Mouse (Mus musculus): Measurements from ENCODE around the gene Kirrel3. TPM values are rescaled to one million over a fixed set of nuclear protein-coding genes. Genes with fewer than 3 reads are reported as not detected.

Kirrel3 gene
- polyA plus RNA-seq, 1 experiment from 2014 or later = 6.6 TPM

GRCm38 (mm10) chr9:34489760-34490159, 4.1 kb downstream of the Kirrel3 start:
- Histone ChIP-seq H3K4me2 (ENCODE audit: low read depth) (peak overlapping the region; percentile 75), H3K27ac (ENCODE audit: low read depth, low read length) (no peak overlapping the region), H3K9ac (ENCODE audit: low read length) (no peak overlapping the region), H3K4me1 (ENCODE audit: control insufficient read depth, insufficient read depth, low read length) (0 out of 2 replicates have a peak, but pooled peaks cover 3% of the 10 kb centered on the region), H3K36me3 (ENCODE audit: control insufficient read depth, insufficient read depth, low read length) (no peaks in the 10 kb centered on the region), H3K27me3 (ENCODE audit: control insufficient read depth, insufficient read depth, low read length) (peaks cover 37% of the 10 kb centered on the region), H3K4me3 (ENCODE audit: low read depth, low read length) (peak overlapping the region; percentile 63; the same call in 1 of the 2 replicates), H3K9me3 (ENCODE audit: control insufficient read depth, low read length) (no peaks in the 10 kb centered on the region)
- WGBS = 23% methylated on average over 5 of the region's 5 CpGs
- no peak for DNase-seq (ENCODE audit: low spot score)
- ATAC-seq (ENCODE audit: insufficient read depth, low FRiP score, low TSS enrichment) = no peak

GRCm38 (mm10) chr9:34492121-34492520, 6.4 kb downstream of the Kirrel3 start:
- no peak for DNase-seq (ENCODE audit: low spot score)
- peaks cover 28% of the 10 kb centered on the region for H3K27me3 ChIP-seq (ENCODE audit: control insufficient read depth, insufficient read depth, low read length)
- H3K4me3 ChIP-seq (ENCODE audit: low read depth, low read length) = no peak overlapping the region
- whole genome bisulfite sequencing = 55% methylated on average over 3 of the region's 3 CpGs
- no peak overlapping the region for H3K4me2 ChIP-seq (ENCODE audit: low read depth)
- no peaks in the 10 kb centered on the region for H3K36me3 ChIP-seq (ENCODE audit: control insufficient read depth, insufficient read depth, low read length)
- H3K27ac ChIP-seq (ENCODE audit: low read depth, low read length) = no peak overlapping the region
- H3K9me3 ChIP-seq (ENCODE audit: control insufficient read depth, low read length) = no peaks in the 10 kb centered on the region
- H3K4me1 ChIP-seq (ENCODE audit: control insufficient read depth, insufficient read depth, low read length) = no peaks in the 10 kb centered on the region
- H3K9ac ChIP-seq (ENCODE audit: low read length) = no peak overlapping the region
- no peak for ATAC-seq (ENCODE audit: insufficient read depth, low FRiP score, low TSS enrichment)

- Histone ChIP-seq H3K4me1 (ENCODE audit: control insufficient read depth, insufficient read depth, low read length) (no peaks in the 10 kb centered on the region), H3K9me3 (ENCODE audit: control insufficient read depth, low read length) (no peaks in the 10 kb centered on the region), H3K27ac (ENCODE audit: low read depth, low read length) (no peak overlapping the region), H3K27me3 (ENCODE audit: control insufficient read depth, insufficient read depth, low read length) (peaks cover 17% of the 10 kb centered on the region), H3K4me2 (ENCODE audit: low read depth) (no peak overlapping the region), H3K36me3 (ENCODE audit: control insufficient read depth, insufficient read depth, low read length) (no peaks in the 10 kb centered on the region), H3K9ac (ENCODE audit: low read length) (no peak overlapping the region), H3K4me3 (ENCODE audit: low read depth, low read length) (no peak overlapping the region)
- DNase-seq (ENCODE audit: low spot score) = no peak
- WGBS = 36% methylated on average over 2 of the region's 2 CpGs
- ATAC-seq (ENCODE audit: insufficient read depth, low FRiP score, low TSS enrichment) = no peak
Observed at GRCm38 (mm10) chr9:34493571-34493970, 7.9 kb downstream of the Kirrel3 start.

- WGBS = 84% methylated on average over 2 of the region's 2 CpGs
- ATAC-seq (ENCODE audit: insufficient read depth, low FRiP score, low TSS enrichment) = no peak
Observed at GRCm38 (mm10) chr9:34498126-34498525, 12.4 kb downstream of the Kirrel3 start.

GRCm38 (mm10) chr9:34498651-34499050, 13.0 kb downstream of the Kirrel3 start:
- DNase-seq (ENCODE audit: low spot score) (peak; percentile 84), ATAC-seq (ENCODE audit: insufficient read depth, low FRiP score, low TSS enrichment) (peak; percentile 68; the same call in 1 of the 2 replicates)
- no peaks in the 10 kb centered on the region for H3K27me3 ChIP-seq (ENCODE audit: control insufficient read depth, insufficient read depth, low read length)
- H3K4me2 ChIP-seq (ENCODE audit: low read depth) = no peak overlapping the region
- H3K9ac ChIP-seq (ENCODE audit: low read length) = no peak overlapping the region
- no peak overlapping the region for H3K4me3 ChIP-seq (ENCODE audit: low read depth, low read length)
- no peaks in the 10 kb centered on the region for H3K36me3 ChIP-seq (ENCODE audit: control insufficient read depth, insufficient read depth, low read length)
- 4% methylated on average over 5 of the region's 5 CpGs for WGBS
- H3K27ac ChIP-seq (ENCODE audit: low read depth, low read length) = no peak overlapping the region
- no peaks in the 10 kb centered on the region for H3K9me3 ChIP-seq (ENCODE audit: control insufficient read depth, low read length)
- H3K4me1 ChIP-seq (ENCODE audit: control insufficient read depth, insufficient read depth, low read length) = no peaks in the 10 kb centered on the region

More at GRCm38 (mm10) chr9:34498126-34498525, 12.4 kb downstream of the Kirrel3 start:
- H3K9me3 ChIP-seq (ENCODE audit: control insufficient read depth, low read length) = no peaks in the 10 kb centered on the region
- H3K4me2 ChIP-seq (ENCODE audit: low read depth) = no peak overlapping the region
- no peak overlapping the region for H3K27ac ChIP-seq (ENCODE audit: low read depth, low read length)
- no peaks in the 10 kb centered on the region for H3K36me3 ChIP-seq (ENCODE audit: control insufficient read depth, insufficient read depth, low read length)
- H3K27me3 ChIP-seq (ENCODE audit: control insufficient read depth, insufficient read depth, low read length) = no peaks in the 10 kb centered on the region
- no peak overlapping the region for H3K9ac ChIP-seq (ENCODE audit: low read length)
- H3K4me3 ChIP-seq (ENCODE audit: low read depth, low read length) = no peak overlapping the region
- no peak for DNase-seq (ENCODE audit: low spot score)
- no peaks in the 10 kb centered on the region for H3K4me1 ChIP-seq (ENCODE audit: control insufficient read depth, insufficient read depth, low read length)

- 89% methylated on average over 2 of the region's 2 CpGs for WGBS
- Histone ChIP-seq H3K4me1 (ENCODE audit: control insufficient read depth, insufficient read depth, low read length) (no peaks in the 10 kb centered on the region), H3K9ac (ENCODE audit: low read length) (no peak overlapping the region), H3K9me3 (ENCODE audit: control insufficient read depth, low read length) (no peaks in the 10 kb centered on the region), H3K27ac (ENCODE audit: low read depth, low read length) (no peak overlapping the region), H3K4me3 (ENCODE audit: low read depth, low read length) (no peak overlapping the region), H3K4me2 (ENCODE audit: low read depth) (no peak overlapping the region), H3K36me3 (ENCODE audit: control insufficient read depth, insufficient read depth, low read length) (no peaks in the 10 kb centered on the region), H3K27me3 (ENCODE audit: control insufficient read depth, insufficient read depth, low read length) (no peaks in the 10 kb centered on the region)
- ATAC-seq (ENCODE audit: insufficient read depth, low FRiP score, low TSS enrichment) (no peak), DNase-seq (ENCODE audit: low spot score) (no peak)
Observed at GRCm38 (mm10) chr9:34507164-34507563, 21.5 kb downstream of the Kirrel3 start.

- Histone ChIP-seq H3K27me3 (ENCODE audit: control insufficient read depth, insufficient read depth, low read length) (no peaks in the 10 kb centered on the region), H3K27ac (ENCODE audit: low read depth, low read length) (no peak overlapping the region), H3K4me1 (ENCODE audit: control insufficient read depth, insufficient read depth, low read length) (no peaks in the 10 kb centered on the region), H3K36me3 (ENCODE audit: control insufficient read depth, insufficient read depth, low read length) (no peaks in the 10 kb centered on the region), H3K9me3 (ENCODE audit: control insufficient read depth, low read length) (no peaks in the 10 kb centered on the region), H3K4me3 (ENCODE audit: low read depth, low read length) (no peak overlapping the region), H3K4me2 (ENCODE audit: low read depth) (no peak overlapping the region), H3K9ac (ENCODE audit: low read length) (no peak overlapping the region)
- DNase-seq (ENCODE audit: low spot score) (no peak), ATAC-seq (ENCODE audit: insufficient read depth, low FRiP score, low TSS enrichment) (no peak)
- 85% methylated on average over 6 of the region's 6 CpGs for WGBS
Observed at GRCm38 (mm10) chr9:34518861-34519260, 33.2 kb downstream of the Kirrel3 start.

GRCm38 (mm10) chr9:34520234-34520950, 34.7 kb downstream of the Kirrel3 start:
- no peak overlapping the region for H3K4me2 ChIP-seq (ENCODE audit: low read depth)
- H3K9me3 ChIP-seq (ENCODE audit: control insufficient read depth, low read length) = no peaks in the 10 kb centered on the region
- no peaks in the 10 kb centered on the region for H3K36me3 ChIP-seq (ENCODE audit: control insufficient read depth, insufficient read depth, low read length)
- no peak overlapping the region for H3K9ac ChIP-seq (ENCODE audit: low read length)
- H3K27me3 ChIP-seq (ENCODE audit: control insufficient read depth, insufficient read depth, low read length) = no peaks in the 10 kb centered on the region
- ATAC-seq (ENCODE audit: insufficient read depth, low FRiP score, low TSS enrichment) = no peak
- H3K4me3 ChIP-seq (ENCODE audit: low read depth, low read length) = no peak overlapping the region
- WGBS = 55% methylated on average over 20 of the region's 20 CpGs
- DNase-seq (ENCODE audit: low spot score) = no peak
- no peak overlapping the region for H3K27ac ChIP-seq (ENCODE audit: low read depth, low read length)
- no peaks in the 10 kb centered on the region for H3K4me1 ChIP-seq (ENCODE audit: control insufficient read depth, insufficient read depth, low read length)

- Histone ChIP-seq H3K27me3 (ENCODE audit: control insufficient read depth, insufficient read depth, low read length) (no peaks in the 10 kb centered on the region), H3K9ac (ENCODE audit: low read length) (no peak overlapping the region), H3K4me1 (ENCODE audit: control insufficient read depth, insufficient read depth, low read length) (no peaks in the 10 kb centered on the region), H3K27ac (ENCODE audit: low read depth, low read length) (no peak overlapping the region), H3K4me2 (ENCODE audit: low read depth) (no peak overlapping the region), H3K9me3 (ENCODE audit: control insufficient read depth, low read length) (no peaks in the 10 kb centered on the region), H3K4me3 (ENCODE audit: low read depth, low read length) (no peak overlapping the region), H3K36me3 (ENCODE audit: control insufficient read depth, insufficient read depth, low read length) (no peaks in the 10 kb centered on the region)
- 92% methylated on average over 2 of the region's 2 CpGs for WGBS
- ATAC-seq (ENCODE audit: insufficient read depth, low FRiP score, low TSS enrichment) = no peak
- no peak for DNase-seq (ENCODE audit: low spot score)
Observed at GRCm38 (mm10) chr9:34525695-34526094, 40.0 kb downstream of the Kirrel3 start.
